Mouse (Mus musculus): ENCODE measurements around the gene Arhgef40. TPM values are rescaled to one million over a fixed set of nuclear protein-coding genes. Genes with fewer than 3 reads are reported as not detected.

The Arhgef40 gene
- 10 to 100 TPM; 60.8 to 78.7 TPM for total RNA-seq (2021)
- long read RNA-seq, experiment 1, full-length matches to known transcripts, result 13 of 48 reads
- long read RNA-seq, experiment 1, partial matches to known transcripts, result 24 of 48 reads
- long read RNA-seq, experiment 1, other reads (novel, unspliced or antisense), result 11 of 48 reads
- long read RNA-seq, experiment 2, full-length matches to known transcripts, result 18 of 37 reads
- long read RNA-seq, experiment 2, partial matches to known transcripts, result 12 of 37 reads
- long read RNA-seq, experiment 2, other reads (novel, unspliced or antisense), result 7 of 37 reads

GRCm38 (mm10) chr14:51984247-51985231 is at the start of gene Arhgef40:
TSS of gene Arhgef40 (plus strand) at chr14:51984719.
- peak; percentile 89 for DNase-seq

DNA sequence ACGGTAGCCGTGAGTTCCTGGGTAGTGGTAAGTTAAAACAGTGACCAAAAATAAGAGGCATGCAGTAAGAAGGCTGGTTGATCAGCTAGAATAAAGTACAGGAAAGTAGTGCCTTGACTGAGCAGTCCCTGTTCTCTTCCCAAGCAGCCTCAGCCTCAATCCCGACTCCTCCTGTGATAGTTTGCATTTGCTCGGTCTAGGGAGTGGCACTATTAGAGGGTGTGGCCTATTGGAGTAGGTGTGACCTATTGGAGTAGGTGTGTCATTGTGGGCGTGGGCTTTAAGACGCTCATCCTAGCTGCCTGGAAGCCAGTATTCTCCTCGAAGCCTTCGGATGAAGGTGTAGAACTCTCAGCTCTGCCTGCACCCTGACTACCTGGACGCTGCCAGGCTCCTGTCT is 45.5 kb upstream of the Arhgef40 start:
- DNase-seq, result no peak

- DNase-seq, result peak; percentile 71
Measured at GRCm38 (mm10) chr14:51940944-51941560, 43.5 kb upstream of the Arhgef40 start.

DNA sequence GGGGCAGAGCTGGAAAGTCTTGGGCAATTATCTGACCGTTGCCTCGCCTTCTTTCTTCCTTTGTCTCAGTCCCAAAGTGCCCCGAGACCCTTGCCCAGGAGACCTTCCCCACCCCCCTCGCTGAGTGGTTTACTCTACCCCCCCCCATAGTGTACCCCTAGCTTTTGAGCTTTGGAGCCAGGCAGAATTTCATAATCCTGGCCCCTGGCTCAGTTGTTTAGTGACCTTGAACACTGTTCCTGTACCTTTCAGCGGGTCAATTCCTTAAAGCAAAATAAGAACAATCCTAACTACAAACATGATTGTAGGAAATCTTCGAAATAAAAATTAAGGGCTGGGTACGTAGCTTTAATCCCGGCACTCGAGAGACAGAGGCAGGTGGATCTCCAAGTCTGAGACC is 42.9 kb upstream of the Arhgef40 start:
- DNase-seq, result peak; percentile 30

DNA sequence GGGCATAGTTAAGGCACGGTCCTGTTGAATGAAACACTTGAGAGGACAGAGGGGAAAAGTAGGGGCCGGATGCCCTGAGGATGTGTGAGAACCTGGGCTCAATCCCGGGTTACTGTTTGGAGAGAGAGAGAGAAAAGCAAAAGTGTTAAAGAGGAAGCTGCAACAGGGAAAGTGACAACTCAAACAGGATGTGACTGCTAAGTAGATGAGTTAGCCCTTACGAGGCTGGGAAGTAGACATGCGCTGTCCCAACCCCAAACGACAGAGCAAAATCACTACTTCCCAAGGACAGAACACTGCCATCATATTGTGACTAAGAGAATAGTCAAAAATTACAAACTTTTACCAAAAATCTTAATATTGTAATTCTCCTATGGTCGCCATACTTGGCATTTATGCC is 42.3 kb upstream of the Arhgef40 start:
- DNase-seq, result no peak

DNA sequence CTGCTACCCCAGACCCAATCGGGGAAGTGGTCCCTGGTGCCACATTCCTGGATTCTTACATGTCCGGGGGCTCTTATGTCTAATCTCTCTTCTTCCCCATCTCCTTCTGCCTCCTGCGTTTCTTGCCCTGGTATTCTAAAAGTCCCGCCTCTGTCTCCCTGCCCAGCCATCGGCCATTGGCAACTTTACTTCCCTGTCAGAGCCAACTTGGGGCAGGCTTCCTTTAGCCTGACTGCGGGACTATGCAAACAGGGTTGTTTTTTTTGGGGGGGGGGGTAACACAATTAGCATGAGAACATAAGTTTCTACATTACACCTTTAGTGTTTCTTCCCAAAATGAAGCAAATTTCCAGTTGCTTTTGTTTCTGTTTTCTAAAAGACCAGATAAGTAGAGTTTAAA is 41.2 kb upstream of the Arhgef40 start:
- DNase-seq, result no peak

DNA sequence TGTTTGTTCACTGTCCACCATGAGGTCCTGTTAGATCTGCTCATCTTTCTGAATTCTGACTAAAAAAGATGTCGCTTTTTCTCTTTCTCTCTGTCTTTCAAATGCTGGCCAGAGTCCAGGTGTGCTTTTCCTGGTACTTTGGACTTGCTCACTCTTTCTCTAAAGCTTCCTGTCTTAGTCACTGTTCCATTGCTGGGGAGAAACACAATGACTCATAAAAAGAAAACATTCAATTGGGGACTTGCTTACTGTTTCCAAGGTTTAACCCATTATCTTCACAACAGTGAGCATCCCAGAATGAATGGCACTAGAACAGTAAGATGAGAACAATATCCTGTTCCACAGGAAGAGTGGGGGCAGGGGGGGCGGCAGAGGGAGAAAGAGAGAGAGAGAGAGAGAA is 24.2 kb upstream of the Arhgef40 start:
- DNase-seq, result no peak

- DNase-seq, result no peak
Measured at GRCm38 (mm10) chr14:51967400-51967799, 17.1 kb upstream of the Arhgef40 start.

DNA sequence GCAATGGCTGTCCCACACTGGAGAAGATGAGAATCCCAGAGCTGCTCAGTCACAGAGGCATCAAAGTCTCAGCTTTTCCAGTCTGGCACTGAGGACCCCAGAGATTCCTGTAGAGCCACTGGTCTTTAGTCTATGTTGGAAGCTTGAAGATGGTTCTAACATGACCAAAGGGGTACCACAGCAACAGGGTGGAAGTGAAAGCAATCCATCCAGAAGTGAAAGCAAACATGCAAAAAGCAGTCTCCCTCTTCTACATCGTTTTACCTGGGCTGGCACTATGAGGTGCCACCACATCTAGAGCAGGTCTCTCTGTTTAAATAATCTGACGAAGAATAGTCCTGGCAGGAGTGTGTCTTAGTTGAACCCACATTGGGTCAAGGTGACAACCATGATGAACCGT is 5.3 kb upstream of the Arhgef40 start:
- no peak for DNase-seq

DNA sequence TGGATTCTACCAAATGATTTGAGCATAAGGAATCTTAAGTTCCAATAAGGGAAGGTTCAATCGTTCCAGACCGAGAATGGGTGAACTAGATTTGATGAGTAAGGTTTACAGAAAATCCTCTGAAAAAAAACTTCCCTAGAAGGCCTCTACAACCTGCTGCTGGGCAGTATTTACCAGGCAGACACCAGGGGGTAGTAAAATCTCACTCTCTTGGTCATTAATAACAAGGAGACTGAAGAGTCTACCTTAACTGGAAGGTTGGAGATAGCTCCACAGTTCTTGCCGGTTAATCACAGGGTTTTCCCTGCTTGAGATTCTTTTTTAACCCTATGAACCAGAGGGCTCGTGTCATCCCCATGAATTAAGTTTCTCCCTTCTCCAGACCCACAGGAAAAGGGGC is 1.3 kb upstream of the Arhgef40 start:
- no peak for DNase-seq

DNA sequence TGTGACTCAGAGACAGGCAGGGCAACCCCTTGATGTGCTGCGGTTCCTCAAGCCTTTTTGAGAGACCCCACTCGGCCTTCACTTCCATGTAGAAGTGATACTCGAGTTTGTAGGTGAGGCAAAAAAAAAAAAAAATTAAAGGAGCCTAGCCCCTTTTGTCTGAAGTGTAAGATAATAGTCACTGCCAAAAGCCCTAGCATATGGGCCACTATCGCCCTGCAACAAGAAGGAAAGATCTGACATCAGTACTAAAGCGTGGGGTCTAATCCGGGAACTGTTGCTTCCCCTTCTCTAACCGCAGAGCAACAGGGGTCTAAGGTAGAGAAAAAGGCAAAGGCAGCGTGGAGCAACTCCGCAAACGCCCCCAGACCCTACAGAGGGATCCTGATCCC is 668 bp upstream of the Arhgef40 start:
- no peak for DNase-seq

GRCm38 (mm10) chr14:51985301-51986152 is 1.0 kb downstream of the Arhgef40 start:
- peak; percentile 84 for DNase-seq

- DNase-seq, result no peak
Measured at GRCm38 (mm10) chr14:51986153-51986505, 1.6 kb downstream of the Arhgef40 start.

- no peak for DNase-seq
Measured at GRCm38 (mm10) chr14:51987177-51987576, 2.7 kb downstream of the Arhgef40 start.

GRCm38 (mm10) chr14:51988731-51989130 is 4.2 kb downstream of the Arhgef40 start:
- DNase-seq, result no peak

DNA sequence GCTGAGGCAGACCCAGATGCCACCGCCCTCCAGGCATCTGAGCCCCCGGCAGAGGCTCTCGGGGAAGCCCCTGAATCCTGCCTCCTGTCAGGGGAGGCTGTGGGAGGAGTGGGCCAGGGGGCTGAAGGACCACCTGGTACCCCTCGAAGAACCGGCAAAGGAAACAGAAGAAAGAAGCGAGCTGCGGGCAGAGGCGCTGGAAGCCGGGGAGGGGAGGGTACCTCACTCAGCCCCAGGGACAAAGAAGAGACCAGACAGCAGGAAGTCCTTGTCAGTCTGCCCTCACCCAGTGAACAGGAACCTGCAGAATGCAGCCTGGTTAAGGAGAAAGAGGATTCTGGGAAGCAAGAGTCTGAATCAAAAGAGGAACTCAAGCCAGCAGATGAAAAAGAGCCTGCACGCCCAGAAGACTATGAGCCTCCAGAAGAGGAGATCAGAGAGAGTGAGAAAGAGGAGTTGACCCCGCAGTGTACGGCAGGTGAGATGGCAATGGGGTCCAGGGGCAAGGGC is 5.0 kb downstream of the Arhgef40 start:
- DNase-seq, result no peak

DNA sequence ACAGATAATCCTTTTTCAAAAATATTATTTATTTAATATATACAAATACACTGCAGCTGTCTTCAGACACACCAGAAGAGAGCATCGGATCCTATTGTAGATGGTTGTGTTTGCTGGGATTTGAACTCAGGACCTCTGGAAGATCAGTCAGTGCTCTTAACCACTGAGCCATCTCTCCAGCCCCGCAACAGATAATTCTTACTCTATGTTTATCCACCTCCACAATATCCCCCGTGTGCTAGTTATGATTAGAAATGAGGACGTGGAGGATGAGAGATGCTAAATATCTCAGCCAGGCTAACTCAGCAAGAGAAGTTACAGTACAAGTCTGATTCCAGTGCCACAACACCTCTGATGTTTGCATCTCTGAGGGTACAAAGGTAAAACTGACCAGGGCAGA is 9.9 kb downstream of the Arhgef40 start:
- no peak for DNase-seq

DNA sequence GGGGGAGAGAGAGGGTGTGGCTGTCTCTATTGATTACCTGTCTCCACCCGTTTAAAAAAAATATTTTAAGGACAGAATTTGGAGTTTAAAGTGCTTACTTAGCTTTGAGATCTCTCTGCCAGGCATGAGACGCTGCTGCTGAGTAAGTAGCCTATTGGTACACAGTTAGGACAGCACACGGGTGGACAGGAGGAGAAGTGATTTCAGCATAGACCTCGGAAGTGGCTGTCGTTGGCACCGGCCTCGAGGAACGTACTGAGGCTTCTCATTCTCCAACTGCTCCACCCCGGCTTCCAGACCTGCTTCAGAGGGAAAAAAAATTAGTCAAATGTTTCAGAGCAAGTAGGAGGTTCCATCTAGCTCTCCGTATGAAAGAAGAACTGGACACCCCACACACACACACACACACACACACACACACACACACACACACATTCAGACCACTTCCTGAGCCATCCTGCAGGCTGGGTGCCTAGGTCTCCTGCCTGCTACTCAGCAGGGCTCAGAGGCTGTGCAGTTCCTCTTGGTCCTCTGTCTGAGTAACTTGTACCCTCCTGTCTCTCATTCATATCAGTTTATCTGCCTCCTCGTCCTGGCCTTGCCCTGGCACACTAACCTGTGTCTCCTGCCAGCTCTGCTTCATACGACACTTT is 10.8 kb downstream of the Arhgef40 start:
- no peak for DNase-seq

GRCm38 (mm10) chr14:51996231-51996841 is 11.8 kb downstream of the Arhgef40 start:
- DNase-seq, result no peak

DNA sequence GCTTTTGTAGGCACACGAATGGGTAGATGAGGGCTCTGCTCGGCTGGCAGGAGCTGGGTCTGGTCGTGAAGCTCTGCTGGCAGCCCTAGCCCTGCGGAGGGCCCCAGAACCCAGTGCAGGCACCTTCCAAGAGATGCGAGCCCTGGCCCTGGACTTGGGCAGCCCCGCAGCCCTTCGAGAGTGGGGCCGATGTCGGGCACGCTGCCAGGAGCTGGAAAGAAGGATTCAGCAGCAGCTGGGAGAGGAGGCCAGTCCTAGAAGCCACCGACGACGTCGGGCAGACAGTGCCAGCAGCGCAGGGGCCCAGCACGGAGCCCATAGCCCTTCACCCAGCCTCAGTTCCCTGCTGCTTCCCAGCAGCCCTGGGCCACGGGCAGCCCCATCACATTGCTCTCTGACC is 12.3 kb downstream of the Arhgef40 start:
- DNase-seq, result no peak

GRCm38 (mm10) chr14:51997483-51997882 is 13.0 kb downstream of the Arhgef40 start:
- no peak for DNase-seq

All from adrenal gland, postnatal 10 days (tissue).